Mouse (Mus musculus) layer of hippocampus, adult 2 months (tissue): Measurements from ENCODE around the gene Acsbg1. TPM values are rescaled to one million over a fixed set of nuclear protein-coding genes. Genes with fewer than 3 reads are reported as not detected.
"Not testable (repeated sequence)": the region's sequence is repeated elsewhere in the genome, so short reads cannot be mapped to it uniquely, and the experiment has no call there.

Source experiments
- DNase-seq, 2 experiments: peaks; one replicate each; pipeline ENCODE4 v3.0.0; 2022; ENCODE audit warnings: low spot score in 2 of 2
- H3K27ac ChIP-seq: fragments of 200-600 bp; 2 replicates; pipeline ENCODE4 v1.8.1; 2022
- H3K4me3 ChIP-seq: fragments of 200-600 bp; 2 replicates; pipeline ENCODE4 v1.8.1; 2022; ENCODE audit warnings: mild to moderate bottlenecking
- CTCF ChIP-seq: fragments of 200-600 bp; conservative IDR thresholded peaks from 2 replicates; pipeline ENCODE4 v1.8.1; 2022; ENCODE audit warnings: antibody characterized with exemption, mild to moderate bottlenecking, moderate library complexity
- microRNA-seq, 2 experiments: library from miRNA; unstranded; fragments of <30 nt; microRNA quantifications; one replicate each; pipeline ENCODE4 v1.2.0; 2021
- total RNA-seq, 2 experiments: library from RNA; stranded (reverse); gene quantifications; 2 replicates each; pipeline ENCODE4 v1.2.3; 2021

The Acsbg1 gene
- total RNA-seq, 2 experiments from 2014 or later, result 106 to 111 TPM

DNA sequence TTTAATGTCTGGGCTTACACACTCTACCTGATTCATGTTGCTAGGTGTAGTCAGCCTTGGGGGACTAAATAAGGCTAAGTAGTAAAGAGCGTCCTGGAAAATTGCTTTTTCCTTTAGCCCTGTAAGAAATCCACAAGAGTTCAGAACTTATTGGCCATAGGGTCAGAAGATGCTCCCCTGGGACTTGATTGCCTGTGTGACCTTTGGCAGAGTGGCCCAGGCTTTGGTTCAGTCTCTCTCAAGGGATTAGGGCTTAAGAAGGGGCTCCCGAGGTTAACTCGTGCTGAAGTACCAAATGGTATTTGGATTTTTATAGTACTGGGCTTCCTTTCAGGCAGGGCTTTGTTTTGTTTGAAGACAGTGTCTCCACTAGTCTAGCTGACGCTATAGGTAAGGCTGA lies 73.8 kb downstream of the Acsbg1 start:
- DNase-seq, result no peak
- H3K27ac ChIP-seq, result no peak overlapping the region
- no peak for TF ChIP-seq CTCF
- H3K4me3 ChIP-seq, result peak overlapping the region; percentile 93

DNA sequence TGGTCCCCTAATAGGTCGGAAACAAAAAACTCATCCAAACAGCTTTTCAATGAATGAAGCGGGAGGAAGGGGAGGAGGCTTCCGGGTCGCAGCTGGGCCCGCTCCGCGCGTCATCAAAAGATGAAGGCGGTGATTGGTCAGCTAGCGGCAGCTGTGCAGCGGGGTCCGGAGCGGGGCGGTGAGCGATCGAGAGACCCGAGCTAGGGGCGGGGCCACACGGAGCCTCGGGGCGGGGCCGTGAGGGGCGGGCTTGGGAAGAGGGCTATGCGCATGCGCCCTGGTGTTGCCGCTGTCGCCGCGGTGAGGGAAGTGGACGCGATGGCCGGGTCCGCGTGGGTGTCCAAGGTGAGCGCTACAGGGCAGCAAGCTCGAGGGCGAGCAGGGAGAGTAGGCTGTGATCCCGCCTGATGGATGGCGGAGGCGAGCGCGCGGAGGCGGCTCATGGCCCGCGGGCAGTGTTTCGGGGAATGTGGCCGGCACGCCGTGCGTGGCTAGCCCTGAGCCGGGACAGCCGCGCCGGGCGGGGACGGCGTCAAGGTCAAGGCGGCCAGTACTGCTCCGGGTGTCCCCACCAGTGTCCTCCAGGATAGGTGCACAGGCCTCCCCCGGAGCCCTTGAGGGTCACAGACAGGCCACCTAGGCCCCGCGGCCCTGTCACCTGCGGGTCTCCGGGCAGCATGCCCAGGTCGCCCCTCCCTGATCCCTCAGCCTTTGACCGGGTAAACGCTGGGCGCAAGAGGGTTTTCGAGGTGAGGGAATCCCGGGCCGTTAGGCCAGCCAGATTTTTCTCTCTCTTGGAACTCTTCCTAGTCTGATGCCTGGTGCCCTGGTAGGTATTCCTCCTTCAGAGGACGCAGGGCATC lies 75.2 kb downstream of the Acsbg1 start, which contains the start of gene Idh3a:
Gene Idh3a, plus strand, starts transcription at position 136 of the 863 bp plus-strand sequence.
- no peak for TF ChIP-seq CTCF
- Histone ChIP-seq H3K4me3 (peak within 1 kb of the TSS; percentile 93), H3K27ac (peak within 1 kb of the TSS; percentile 96)
- DNase-seq, result peak; percentile 97 to 98

DNA sequence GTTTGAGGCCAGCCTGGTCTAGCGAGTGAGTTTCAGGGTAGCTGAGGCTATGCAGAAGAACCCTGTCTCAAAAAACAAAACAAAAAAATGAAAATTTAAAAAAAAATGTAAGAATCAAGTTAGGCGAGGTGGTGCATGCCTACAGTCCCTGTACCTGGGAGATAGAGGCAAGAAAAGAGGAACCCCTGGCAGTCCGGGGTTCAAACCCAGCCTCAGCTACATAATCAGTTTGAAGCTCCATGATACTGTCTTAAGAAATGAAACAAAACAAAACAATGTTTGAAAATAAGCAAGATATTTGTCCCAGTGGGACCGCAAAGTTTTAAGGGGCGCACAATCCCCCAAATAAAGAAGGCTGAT lies 75.9 kb downstream of the Acsbg1 start:
- no peak for TF ChIP-seq CTCF
- no peak for DNase-seq
- H3K27ac ChIP-seq, result peak overlapping the region; percentile 96; the same call in 1 of the 2 replicates
- peak overlapping the region; percentile 93 for H3K4me3 ChIP-seq

DNA sequence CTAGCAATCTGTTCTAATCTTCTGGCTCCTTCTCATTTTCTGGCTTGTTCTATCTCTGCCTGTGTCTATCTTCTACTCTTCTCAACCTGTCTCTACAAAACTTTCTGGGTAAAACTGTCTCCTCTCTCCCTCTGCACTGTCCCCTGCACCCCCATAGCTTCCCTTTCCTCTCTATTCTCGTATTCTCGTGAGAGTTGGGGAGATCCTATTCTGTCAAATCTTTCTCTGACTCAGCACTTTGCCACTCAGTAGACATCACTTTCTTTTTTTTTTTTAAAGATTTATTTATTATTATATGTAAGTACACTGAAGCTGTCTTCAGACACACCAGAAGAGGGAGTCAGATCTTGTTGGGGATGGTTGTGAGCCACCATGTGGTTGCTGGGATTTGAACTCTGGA lies 77.5 kb downstream of the Acsbg1 start:
- not testable (repeated sequence) for H3K27ac ChIP-seq, DNase-seq, H3K4me3 ChIP-seq

DNA sequence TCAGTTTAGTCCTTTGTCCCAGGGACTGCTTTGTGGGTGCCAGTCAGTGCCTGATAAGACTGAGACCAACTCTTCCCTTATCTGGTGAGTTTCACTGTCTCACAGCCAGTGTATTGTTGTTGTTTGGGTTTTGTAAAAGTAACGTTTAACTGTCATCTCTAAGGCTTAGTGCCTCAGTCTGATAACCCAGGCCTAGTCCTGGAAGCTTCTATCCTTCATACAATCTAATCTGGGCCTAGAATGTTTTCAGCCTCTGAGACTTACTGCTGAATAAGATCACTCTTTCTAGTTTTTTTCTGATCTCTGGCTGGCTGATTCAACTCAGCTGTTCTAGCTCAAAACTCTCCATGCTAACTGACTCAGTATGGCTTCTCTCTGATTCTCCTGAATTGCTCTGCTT lies 78.0 kb downstream of the Acsbg1 start:
- Histone ChIP-seq H3K27ac (no peak overlapping the region), H3K4me3 (no peak overlapping the region)
- DNase-seq, result no peak
- no peak for TF ChIP-seq CTCF

DNA sequence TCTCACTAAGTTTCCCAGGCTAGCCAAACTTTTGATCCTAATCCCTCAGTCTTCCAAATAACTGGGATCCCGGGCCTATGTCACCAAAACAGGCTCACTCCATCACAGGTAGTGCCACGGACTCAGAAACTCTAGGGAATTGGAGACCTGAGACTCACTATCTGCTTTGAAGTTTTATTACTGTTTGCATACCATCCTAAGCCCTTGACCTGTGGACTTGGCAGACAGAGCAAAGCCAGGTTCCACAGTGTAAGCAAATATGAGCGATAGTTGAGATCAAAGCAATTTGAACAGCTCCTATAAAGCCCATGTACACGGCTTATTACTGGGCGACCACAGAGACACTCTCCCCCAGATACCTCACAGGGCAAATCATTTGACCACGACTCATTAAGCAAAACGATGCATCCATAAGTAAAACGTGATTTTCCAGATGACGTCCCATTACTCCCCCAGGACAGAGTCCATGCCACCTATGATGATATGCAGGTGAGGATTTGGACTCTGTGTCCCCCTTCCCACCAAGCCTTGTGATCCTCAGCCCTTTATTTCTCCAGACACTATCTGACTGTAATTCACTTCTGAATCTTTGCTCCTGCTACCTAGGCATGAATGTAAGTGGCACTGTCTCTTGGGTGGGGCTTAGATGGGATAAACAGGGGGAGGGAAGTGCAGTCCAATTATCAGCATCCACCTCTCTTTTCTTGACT lies 90.4 kb downstream of the Acsbg1 start:
- no peak overlapping the region for H3K4me3 ChIP-seq
- TF ChIP-seq CTCF, result no peak
- H3K27ac ChIP-seq, result no peak overlapping the region
- DNase-seq, result no peak

DNA sequence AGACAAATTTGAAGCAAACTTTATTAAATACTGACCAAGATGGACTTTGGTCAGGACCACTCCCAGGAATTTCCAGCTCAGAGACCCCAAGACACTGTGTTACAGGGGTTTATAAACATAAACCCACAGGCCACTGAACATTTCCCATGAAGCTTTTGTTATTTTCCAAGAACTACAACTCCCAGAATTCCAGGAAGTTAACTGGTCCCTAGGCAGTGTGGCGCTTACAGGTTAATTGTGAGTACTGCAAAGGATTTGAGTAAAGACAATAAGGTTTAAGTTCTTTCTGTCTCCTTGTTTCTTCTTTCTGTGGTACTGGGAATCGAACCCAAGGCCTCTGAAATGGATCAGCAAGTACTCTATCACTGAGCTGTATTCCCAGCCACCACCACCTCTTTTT lies 92.9 kb downstream of the Acsbg1 start:
- H3K27ac ChIP-seq, result no peak overlapping the region
- peak; percentile 58 for TF ChIP-seq CTCF
- no peak for DNase-seq
- no peak overlapping the region for H3K4me3 ChIP-seq

DNA sequence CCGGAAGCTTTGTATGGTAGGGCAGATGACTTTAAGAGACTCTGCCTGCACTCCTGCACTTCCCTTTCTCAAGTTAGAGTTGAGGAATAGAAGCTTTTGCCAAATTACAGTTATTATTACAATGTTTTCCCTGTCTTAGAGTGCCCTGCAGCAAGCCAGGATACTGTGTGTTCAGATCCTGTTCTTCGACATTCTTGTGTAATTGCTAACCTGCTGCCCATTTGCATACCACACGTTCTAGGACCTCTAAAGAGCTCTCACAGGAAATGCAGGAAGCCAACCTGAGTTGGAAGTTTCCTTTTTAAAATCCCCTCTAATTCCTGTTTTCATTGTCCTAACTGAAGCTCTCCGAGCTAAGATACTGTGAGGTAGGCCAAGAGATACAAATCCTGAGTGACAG lies 94.7 kb downstream of the Acsbg1 start:
- no peak overlapping the region for H3K4me3 ChIP-seq
- H3K27ac ChIP-seq, result no peak overlapping the region
- no peak for DNase-seq
- TF ChIP-seq CTCF, result no peak

DNA sequence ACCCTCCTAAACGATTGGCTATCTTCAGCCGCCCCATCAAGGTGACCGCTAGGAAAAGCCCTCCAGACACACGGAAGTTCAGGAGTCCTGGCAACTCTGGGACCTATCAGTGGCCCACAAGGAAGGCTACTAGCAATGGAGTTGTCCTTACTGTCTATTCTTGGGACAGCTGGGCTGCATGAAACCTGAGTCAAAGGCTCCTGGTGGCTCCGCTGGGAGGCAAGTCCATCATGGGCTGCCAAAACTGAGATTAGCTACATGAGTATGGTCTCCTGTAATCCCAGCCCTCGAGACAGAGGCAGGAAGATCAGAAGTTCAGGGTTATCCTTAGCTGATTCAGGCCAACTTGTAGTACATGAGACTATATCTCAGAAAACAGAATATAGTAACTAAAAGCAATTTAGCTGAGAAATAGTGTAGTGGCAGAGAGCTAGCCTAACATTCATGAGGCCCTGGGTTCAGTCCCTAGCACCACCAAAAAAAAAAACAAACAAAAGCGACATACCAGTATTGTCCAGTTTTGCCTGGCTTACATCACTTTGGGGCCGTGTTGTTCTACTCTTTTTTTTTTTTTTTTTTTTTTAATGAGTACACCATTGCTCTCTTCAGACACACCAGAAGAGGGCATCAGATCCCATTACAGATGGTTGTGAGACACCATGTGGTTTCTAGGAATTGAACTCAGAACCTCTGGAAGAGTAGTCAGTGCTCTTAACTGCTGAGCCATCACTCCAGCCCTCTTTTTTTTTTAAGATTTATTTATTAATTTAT lies 100.7 kb downstream of the Acsbg1 start:
- H3K4me3 ChIP-seq, result no peak overlapping the region
- 0 out of 2 replicates have a peak, but pooled peaks have one; percentile 27 for TF ChIP-seq CTCF
- DNase-seq, result no peak
- H3K27ac ChIP-seq, result no peak overlapping the region

DNA sequence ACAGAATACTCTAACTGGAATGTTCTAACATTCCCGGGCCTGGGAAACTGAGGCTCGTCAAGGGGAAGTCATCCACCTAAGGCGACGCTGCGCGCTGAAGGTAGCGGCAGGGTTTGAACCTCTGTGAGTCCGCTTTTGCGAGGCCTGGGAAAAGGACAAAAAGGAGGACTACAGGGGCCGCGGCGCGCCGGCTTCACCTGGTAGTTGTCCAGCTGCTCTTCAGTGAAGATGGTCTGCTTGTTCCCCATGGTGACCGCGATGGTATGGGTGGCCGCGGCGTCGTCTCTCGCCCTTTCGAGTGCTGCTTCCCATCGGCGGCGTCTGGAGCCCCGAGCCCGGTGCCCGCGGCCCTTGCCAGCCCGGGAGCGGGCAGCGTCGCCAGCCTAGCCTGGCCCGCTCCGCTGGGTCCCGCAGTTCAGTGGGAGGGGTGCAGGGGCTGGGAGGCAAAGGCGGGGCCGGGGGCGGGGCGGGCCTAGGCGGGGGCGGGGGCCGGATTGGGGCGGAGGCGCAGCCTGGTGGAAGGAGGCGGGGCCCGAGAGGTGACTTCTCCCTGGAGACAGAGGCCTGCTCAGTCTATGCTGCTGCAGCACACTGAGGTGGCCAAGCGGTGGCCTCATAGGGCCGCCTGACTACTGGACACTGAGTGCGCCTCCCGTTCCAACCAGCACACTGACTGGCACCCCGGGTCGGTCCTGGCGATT lies 101.7 kb downstream of the Acsbg1 start, which contains the start of gene Cib2:
Gene Cib2, minus strand, starts transcription at position 448 of the 701 bp plus-strand sequence.
- peak; percentile 61 to 63 for DNase-seq
- Histone ChIP-seq H3K4me3 (peak within 1 kb of the TSS; percentile 71), H3K27ac (peak within 1 kb of the TSS; percentile 64)
- peak; percentile 60 for TF ChIP-seq CTCF

DNA sequence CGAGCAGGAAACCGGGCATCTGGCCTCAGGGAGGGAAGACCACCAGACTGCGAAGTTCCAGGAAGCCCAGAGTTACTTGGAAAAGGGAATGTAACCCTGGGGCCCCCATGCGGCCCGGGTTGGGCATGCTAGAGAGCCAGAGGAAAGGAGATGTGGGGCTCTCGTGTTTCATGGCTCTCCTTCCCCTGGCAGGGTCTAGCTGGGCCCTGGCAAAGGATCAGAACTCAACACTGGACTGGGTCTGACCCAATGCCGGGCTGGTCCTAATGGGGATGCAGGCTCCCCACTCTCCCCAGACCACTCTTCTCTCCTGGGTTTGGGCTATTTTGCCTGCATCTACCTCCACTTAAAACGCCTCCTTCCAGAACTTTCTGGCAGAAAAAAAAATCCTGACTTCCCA lies 102.9 kb downstream of the Acsbg1 start:
- Histone ChIP-seq H3K4me3 (no peak overlapping the region), H3K27ac (no peak overlapping the region)
- DNase-seq, result no peak
- TF ChIP-seq CTCF, result no peak

DNA sequence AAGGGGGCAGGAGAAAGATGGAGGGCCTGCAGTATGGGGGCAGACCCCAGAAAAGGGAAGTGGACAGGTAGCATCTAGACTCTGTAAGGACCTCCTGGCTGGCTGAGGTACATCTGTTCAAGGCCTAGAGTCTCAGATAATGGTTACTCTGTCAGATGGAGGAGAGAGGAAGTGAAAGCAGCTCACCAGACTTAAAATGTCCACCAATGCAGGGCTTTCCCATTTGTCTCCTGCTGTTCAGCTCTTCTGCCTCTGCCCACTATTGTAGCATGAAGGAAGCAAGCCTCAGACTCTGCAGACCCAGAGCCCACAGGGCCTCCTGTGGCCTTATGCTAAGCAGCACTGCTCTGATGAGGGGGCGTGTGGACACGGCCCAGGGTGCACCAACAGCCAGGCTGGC lies 106.6 kb downstream of the Acsbg1 start:
- no peak for TF ChIP-seq CTCF
- no peak overlapping the region for H3K4me3 ChIP-seq
- H3K27ac ChIP-seq, result no peak overlapping the region
- DNase-seq, result no peak

Small RNA genes lying within 50 kb of the gene (microRNA-seq; reads per million reads assigned to microRNA genes)
- 0.64 to 1.1 reads per million in 2 experiments for gene Mir5710

Other genes starting within 250 kb of the Acsbg1 start
- 100 to 1,000 TPM; 214 TPM for gene Dmxl2, start 160.2 kb downstream of the Acsbg1 start, total RNA-seq
- not detected for gene Sh2d7, start 122.9 kb downstream of the Acsbg1 start, total RNA-seq
- gene Cib2, start 101.7 kb downstream of the Acsbg1 start, total RNA-seq, result 10 to 100 TPM; 18.7 to 19.6 TPM
- 100 to 1,000 TPM; 159 to 179 TPM for gene Idh3a, start 75.5 kb downstream of the Acsbg1 start, total RNA-seq
- 10 to 100 TPM; 44.9 to 48.0 TPM for gene Dnaja4, start 37.0 kb upstream of the Acsbg1 start, total RNA-seq
- 10 to 100 TPM; 60.2 to 63.6 TPM for gene Wdr61, start 72.6 kb upstream of the Acsbg1 start, total RNA-seq
- gene Crabp1, start 102.9 kb upstream of the Acsbg1 start, total RNA-seq, result under 1 TPM in 1 of 2 experiments, not detected in 1; 0.93 TPM
- 10 to 100 TPM; 51.7 to 53.4 TPM for gene Ireb2, start 201.9 kb upstream of the Acsbg1 start, total RNA-seq